Mouse (Mus musculus) 416B (cell line): ENCODE measurements around the gene Fbxl17.

Source experiments
- DNase-seq: peaks from one replicate; pipeline ENCODE4 v3.0.0; 2011; ENCODE audit warnings: low read depth

The Fbxl17 gene

GRCm38 (mm10) chr17:63280990-63281389 is 218.8 kb downstream of the Fbxl17 start:
- DNase-seq: peak; percentile 14

- peak; percentile 30 for DNase-seq
These were observed 220.7 kb downstream of the Fbxl17 start for GRCm38 (mm10) chr17:63279144-63279543.

DNA sequence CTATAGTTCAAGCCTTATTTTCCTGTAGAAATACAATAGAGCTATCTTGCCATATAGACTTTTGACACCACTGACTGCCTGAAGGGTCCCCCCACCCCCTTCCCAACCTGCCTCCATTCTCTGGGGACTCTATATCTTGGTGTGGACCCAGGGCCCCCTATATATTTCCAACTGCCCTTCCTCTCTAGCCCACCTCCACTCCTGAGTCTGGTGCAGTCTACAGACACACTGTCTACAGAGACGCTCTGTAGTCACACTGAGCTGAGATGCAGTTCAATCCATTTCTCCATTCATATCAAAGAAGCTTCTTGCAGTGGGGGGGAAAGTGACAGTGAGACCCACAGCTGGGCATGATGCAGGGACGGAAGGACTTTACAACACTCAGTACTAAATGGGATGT is 226.5 kb downstream of the Fbxl17 start:
- DNase-seq: no peak

- no peak for DNase-seq
These were observed 226.9 kb downstream of the Fbxl17 start for GRCm38 (mm10) chr17:63272914-63273313.

DNA sequence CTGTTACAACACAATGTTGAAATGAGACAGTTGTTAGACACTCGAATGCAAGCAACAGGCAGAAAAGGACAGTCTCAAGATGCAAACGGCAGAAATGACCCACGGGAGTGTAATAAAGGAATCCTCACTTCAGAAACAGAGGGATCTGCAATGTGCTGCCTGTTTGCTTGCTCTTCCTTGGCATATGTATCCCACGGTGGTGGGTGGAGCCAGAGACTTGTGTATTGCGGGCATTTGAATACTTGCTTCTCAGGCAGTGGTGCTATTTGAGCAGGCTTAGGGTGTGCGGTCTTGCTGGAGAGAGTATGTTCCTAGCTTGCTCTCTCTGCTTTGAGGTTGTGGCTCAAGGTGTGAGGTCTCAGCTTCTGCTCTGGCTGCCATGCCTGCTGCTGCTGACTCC is 228.8 kb downstream of the Fbxl17 start:
- no peak for DNase-seq

DNA sequence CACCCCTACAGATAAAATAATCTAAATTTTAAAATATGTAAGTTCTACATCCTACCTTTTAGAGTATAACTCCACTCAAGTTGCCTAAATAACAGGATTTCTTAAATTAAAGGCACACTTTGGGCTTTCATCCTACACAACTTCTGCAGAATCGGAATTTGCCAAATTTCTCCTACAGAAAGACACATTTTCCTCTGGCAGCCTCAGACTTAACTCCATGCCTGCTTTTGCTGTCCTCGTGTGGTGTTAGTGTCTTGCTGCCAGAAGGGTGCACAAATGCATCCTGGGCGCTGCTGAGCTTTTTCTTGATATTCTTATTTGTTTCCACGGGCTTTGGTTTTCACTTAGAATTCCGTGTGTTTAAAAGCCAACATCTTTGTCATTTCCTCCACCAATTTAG is 229.3 kb downstream of the Fbxl17 start:
- DNase-seq: no peak

GRCm38 (mm10) chr17:63262674-63263073 is 237.1 kb downstream of the Fbxl17 start:
- DNase-seq: no peak

DNA sequence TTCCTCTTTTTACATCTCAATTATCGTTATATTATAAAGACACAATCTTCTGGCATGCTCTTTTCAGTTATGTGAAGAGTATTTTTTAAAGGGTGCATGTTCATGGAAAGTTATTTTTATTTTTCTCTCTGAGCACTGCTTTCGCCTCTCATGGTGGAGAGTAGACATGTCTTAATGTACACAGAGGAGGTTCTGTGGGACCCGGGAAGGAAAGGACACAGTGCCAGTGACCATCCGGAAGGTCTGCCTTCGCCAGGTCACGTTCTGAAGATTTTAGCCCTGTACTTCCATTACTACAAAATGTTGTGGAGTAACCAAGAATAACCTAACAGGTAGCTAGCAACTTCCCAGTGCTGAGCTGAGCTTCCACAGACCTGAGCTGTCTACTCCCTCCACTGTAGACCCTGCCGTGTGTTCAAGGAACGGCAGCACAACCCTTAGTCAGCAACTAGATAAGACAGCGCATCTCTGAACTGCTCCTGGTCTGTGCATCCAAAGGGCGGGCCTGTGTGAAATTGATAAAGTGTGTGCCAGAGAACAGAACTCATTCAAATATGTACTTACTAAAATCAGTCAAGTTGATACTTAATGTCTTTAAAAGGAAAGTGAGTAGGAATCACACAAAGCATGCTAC is 238.2 kb downstream of the Fbxl17 start:
- DNase-seq: no peak

DNA sequence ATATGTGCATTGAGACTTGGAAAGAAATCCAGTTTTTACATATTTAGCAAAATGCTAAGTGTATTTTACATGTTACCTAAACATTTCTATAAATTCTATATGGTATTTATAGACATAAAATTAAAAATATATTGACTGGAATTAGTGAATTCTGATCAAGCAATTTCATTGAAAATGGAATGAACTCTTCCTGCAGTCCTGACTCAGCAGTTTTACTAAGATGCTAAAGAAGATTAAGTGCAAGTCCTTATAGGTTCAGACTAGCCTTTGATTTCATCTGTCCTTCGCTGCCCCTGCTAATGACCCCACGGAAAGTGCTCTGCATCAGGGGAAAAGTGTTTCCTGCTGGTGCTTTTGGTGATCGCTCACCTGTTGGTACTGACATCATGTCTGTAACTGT is 240.7 kb downstream of the Fbxl17 start:
- no peak for DNase-seq

DNA sequence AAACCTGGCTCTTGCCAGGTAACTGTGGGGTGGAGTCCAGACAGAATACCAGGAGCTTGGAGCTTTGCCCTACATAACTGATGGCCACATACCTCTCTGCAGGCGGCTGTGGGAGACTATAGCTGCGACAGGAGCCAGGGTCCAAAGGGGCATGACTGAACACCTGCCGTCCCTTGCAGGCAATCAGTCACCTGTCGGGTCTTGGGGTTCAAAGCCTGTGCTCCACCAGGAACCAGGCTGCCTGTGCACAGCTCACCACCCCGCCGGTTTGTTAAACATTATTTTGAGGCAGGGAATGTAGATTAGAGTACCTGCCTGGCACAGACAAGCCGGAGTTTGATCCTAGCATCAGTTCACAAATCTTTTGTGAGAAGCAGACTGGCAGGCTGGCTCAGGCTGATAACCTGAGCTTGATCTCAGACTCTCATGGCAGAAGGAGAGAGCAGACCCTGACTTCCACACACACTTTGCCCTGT is 253.6 kb downstream of the Fbxl17 start:
- DNase-seq: no peak

GRCm38 (mm10) chr17:63245472-63245871 is 254.3 kb downstream of the Fbxl17 start:
- DNase-seq: no peak

DNA sequence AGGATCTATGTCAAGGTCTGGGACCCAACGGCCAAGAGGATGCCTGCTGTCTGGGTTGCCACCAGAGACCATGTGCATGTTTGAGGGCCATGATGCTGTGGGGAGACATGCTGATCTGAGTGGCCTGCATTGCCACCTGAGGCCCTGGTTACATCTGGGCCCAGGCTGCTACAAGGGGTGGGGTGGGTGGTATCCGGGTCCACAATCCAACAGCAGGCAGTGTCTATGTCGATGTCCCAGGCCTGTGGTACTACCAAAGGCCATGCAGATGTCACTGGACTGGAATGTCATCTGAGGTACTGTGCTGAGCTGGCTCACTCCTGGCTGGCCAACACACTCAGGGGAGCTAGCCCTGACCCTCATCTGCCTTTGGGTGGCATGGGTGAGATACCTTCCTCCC is 257.1 kb downstream of the Fbxl17 start:
- no peak for DNase-seq

GRCm38 (mm10) chr17:63240731-63241106 is 259.1 kb downstream of the Fbxl17 start:
- no peak for DNase-seq

GRCm38 (mm10) chr17:63240021-63240730 is 259.6 kb downstream of the Fbxl17 start:
- no peak for DNase-seq

DNA sequence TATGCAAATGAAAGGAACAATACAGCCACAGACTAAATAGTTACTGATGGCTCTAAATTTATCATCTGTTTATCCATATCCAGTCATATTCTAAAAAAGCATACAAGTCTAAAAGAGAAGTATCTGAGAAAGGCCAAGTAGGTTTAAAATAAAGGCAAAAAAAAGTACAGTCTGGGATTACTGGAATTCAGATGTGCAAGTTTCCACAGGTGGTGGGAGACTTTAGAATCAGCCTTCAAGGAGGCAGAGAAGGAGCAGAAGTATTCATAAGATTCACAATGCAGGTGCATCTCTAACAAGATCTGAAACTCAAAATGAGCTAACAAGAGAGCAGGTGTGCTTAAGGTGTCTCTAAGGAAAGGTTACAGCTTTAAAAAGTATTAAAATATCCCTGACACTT is 263.0 kb downstream of the Fbxl17 start:
- no peak for DNase-seq

GRCm38 (mm10) chr17:63236221-63236620 is 263.6 kb downstream of the Fbxl17 start:
- no peak for DNase-seq

- DNase-seq: no peak
These were observed 264.0 kb downstream of the Fbxl17 start for GRCm38 (mm10) chr17:63235821-63236220.

GRCm38 (mm10) chr17:63229111-63229510 is 270.7 kb downstream of the Fbxl17 start:
- DNase-seq: no peak

DNA sequence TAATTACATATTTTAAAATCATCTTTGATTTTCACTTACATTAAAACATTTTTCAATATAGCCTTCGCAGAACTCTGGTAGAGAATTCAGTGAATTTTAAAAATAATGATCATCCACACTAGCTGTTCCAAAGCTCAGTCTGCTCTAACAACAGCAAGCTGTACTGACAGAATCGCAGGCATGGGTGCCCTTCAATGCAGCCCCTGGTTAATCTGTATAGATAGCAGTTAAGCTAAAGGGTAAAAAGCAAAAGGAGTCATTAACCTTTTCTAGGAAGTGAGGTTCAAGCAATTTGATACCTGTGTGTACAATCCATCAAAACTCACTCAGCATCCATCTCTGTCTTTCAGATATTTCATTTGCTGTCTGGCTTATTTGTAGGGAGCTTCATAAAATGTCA is 273.4 kb downstream of the Fbxl17 start:
- no peak for DNase-seq

DNA sequence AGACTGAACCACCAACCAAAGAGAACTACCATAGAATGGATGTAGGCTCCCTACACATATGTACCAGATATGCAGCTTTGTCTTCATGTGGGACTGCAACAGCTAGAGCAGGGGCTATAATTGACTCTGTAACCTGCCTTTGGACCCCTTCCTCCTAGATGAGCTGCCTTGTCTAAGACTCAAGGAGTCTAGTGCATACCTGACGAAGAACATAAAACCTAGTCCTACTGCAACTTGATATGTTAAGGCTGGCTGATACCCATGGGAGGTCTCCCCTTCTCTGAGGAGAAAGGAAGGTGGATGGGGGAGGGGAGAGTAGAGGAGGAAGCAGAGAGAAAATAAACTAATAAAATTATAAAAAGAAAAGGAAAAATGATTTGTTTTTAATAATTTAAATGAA is 273.9 kb downstream of the Fbxl17 start:
- DNase-seq: no peak

DNA sequence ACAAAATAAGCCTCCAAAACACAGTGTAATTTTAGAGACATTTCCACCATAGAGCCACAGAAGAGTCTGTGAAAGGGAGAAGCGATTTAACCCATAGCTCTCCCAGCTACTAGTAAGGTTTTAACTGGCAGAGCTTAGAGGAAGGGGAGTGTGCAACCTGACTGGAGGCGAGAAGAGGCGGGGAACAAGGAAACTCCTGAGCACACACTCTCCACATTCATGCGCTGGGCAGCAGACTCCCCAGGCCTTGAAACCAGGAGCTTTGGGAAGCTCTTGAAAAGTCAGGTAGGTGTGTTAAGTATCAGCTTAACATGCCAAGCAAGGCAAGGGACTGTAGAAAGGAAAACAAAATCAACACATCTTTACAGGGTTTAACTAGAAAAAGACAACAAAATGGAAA is 276.1 kb downstream of the Fbxl17 start:
- DNase-seq: no peak

DNA sequence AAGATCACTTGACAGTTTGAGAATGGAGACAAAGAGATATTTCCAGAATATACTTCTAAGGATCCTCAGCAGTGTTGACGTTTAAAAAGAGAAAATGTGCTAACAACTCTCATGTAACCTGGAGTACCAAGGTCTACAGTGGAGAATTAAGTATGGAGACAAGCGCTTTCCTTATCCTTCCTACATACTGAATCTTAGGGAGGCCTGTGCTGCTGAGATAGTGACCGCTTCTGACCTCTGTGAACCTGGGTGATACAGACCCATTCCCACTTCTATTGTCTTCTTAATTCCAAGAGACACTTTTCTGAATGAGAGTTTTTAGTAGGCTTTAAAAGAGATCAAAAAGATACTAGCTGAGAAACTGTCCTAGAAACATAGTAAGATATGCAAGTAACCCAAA is 278.2 kb downstream of the Fbxl17 start:
- DNase-seq: no peak

DNA sequence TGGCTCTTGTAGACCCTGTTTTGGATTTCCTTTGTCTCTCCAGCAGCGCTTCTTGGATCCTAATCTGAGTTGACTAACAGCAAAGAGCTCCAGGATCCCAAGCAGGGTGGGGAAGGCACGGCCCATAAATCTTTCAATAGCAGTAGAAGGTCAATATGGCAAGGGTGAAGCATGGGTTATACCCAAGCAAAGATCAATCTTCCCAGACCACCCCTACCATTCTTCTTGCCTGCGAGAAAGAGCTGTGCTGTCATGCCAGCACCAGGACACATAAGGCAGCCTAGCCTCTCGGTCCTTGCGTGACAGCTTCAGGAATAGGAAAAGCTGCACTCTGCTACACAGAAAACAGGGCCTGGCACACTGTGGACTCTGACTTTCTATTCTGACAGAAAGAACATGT is 279.0 kb downstream of the Fbxl17 start:
- DNase-seq: no peak

GRCm38 (mm10) chr17:63217016-63217415 is 282.8 kb downstream of the Fbxl17 start:
- DNase-seq: no peak
